Mouse (Mus musculus): ENCODE results near the gene Nos1. TPM values are rescaled to one million over a fixed set of nuclear protein-coding genes. Genes with fewer than 3 reads are reported as not detected.

Gene Nos1
- polyA plus RNA-seq, 1 experiment from 2014 or later = 1.4 TPM

GRCm38 (mm10) chr5:117939402-117939801 lies 158.6 kb downstream of the Nos1 start:
- WGBS = 62% methylated on average over 8 of the region's 8 CpGs
- Histone ChIP-seq H3K4me2 (no peak overlapping the region), H3K4me1 (no peaks in the 10 kb centered on the region), H3K9me3 (no peaks in the 10 kb centered on the region), H3K27ac (no peak overlapping the region), H3K27me3 (replicated peaks) (peaks cover 3% of the 10 kb centered on the region; the same call in 1 of the 2 replicates), H3K36me3 (no peaks in the 10 kb centered on the region), H3K4me3 (replicated peaks) (no peak overlapping the region), H3K9ac (no peak overlapping the region)
- ATAC-seq (ENCODE audit: insufficient read depth, low FRiP score, low read depth) = no peak

- H3K36me3 ChIP-seq = no peaks in the 10 kb centered on the region
- no peak overlapping the region for H3K27ac ChIP-seq
- H3K4me3 ChIP-seq (replicated peaks) = no peak overlapping the region
- no peaks in the 10 kb centered on the region for H3K9me3 ChIP-seq
- H3K4me1 ChIP-seq = no peaks in the 10 kb centered on the region
- no peak overlapping the region for H3K9ac ChIP-seq
- no peak for ATAC-seq (ENCODE audit: insufficient read depth, low FRiP score, low read depth)
- peaks cover 3% of the 10 kb centered on the region; the same call in 1 of the 2 replicates for H3K27me3 ChIP-seq (replicated peaks)
- 77% methylated on average over 3 of the region's 3 CpGs for WGBS
- no peak overlapping the region for H3K4me2 ChIP-seq
These were observed 160.7 kb downstream of the Nos1 start for GRCm38 (mm10) chr5:117941552-117941951.

- Histone ChIP-seq H3K9me3 (no peaks in the 10 kb centered on the region), H3K27me3 (replicated peaks) (no peaks in the 10 kb centered on the region), H3K36me3 (no peaks in the 10 kb centered on the region), H3K4me1 (no peaks in the 10 kb centered on the region), H3K4me3 (replicated peaks) (no peak overlapping the region), H3K4me2 (no peak overlapping the region), H3K27ac (no peak overlapping the region), H3K9ac (no peak overlapping the region)
- WGBS = 19% methylated on average over 4 of the region's 4 CpGs
- no peak for ATAC-seq (ENCODE audit: insufficient read depth, low FRiP score, low read depth)
These were observed 165.8 kb downstream of the Nos1 start for GRCm38 (mm10) chr5:117946605-117947004.

GRCm38 (mm10) chr5:117949393-117949792 lies 168.6 kb downstream of the Nos1 start:
- no peak overlapping the region for H3K4me2 ChIP-seq
- WGBS = 69% methylated on average over 10 of the region's 10 CpGs
- H3K4me3 ChIP-seq (replicated peaks) = no peak overlapping the region
- no peaks in the 10 kb centered on the region for H3K9me3 ChIP-seq
- no peaks in the 10 kb centered on the region for H3K36me3 ChIP-seq
- no peak overlapping the region for H3K27ac ChIP-seq
- H3K9ac ChIP-seq = no peak overlapping the region
- H3K4me1 ChIP-seq = no peaks in the 10 kb centered on the region
- no peaks in the 10 kb centered on the region for H3K27me3 ChIP-seq (replicated peaks)
- ATAC-seq (ENCODE audit: insufficient read depth, low FRiP score, low read depth) = no peak

- Histone ChIP-seq H3K9ac (no peak overlapping the region), H3K9me3 (no peaks in the 10 kb centered on the region), H3K4me3 (replicated peaks) (no peak overlapping the region), H3K27me3 (replicated peaks) (no peaks in the 10 kb centered on the region), H3K36me3 (no peaks in the 10 kb centered on the region), H3K27ac (no peak overlapping the region), H3K4me1 (no peaks in the 10 kb centered on the region), H3K4me2 (no peak overlapping the region)
- WGBS = 80% methylated on average over 12 of the region's 12 CpGs
- no peak for ATAC-seq (ENCODE audit: insufficient read depth, low FRiP score, low read depth)
These were observed 173.1 kb downstream of the Nos1 start for GRCm38 (mm10) chr5:117953893-117954292.

GRCm38 (mm10) chr5:117954429-117954828 lies 173.6 kb downstream of the Nos1 start:
- Histone ChIP-seq H3K36me3 (no peaks in the 10 kb centered on the region), H3K4me2 (no peak overlapping the region), H3K4me1 (no peaks in the 10 kb centered on the region), H3K4me3 (replicated peaks) (no peak overlapping the region), H3K9ac (no peak overlapping the region), H3K27me3 (replicated peaks) (no peaks in the 10 kb centered on the region), H3K27ac (no peak overlapping the region), H3K9me3 (no peaks in the 10 kb centered on the region)
- ATAC-seq (ENCODE audit: insufficient read depth, low FRiP score, low read depth) = no peak
- 80% methylated on average over 1 of the region's 1 CpGs for WGBS

GRCm38 (mm10) chr5:117955675-117956420 lies 175.0 kb downstream of the Nos1 start:
- Histone ChIP-seq H3K36me3 (no peaks in the 10 kb centered on the region), H3K9ac (no peak overlapping the region), H3K4me3 (replicated peaks) (no peak overlapping the region), H3K4me2 (no peak overlapping the region), H3K27ac (no peak overlapping the region), H3K4me1 (no peaks in the 10 kb centered on the region), H3K9me3 (no peaks in the 10 kb centered on the region), H3K27me3 (replicated peaks) (no peaks in the 10 kb centered on the region)
- WGBS = 28% methylated on average over 10 of the region's 10 CpGs
- ATAC-seq (ENCODE audit: insufficient read depth, low FRiP score, low read depth) = no peak

- H3K4me2 ChIP-seq = no peak overlapping the region
- no peak overlapping the region for H3K4me3 ChIP-seq (replicated peaks)
- H3K9me3 ChIP-seq = no peaks in the 10 kb centered on the region
- H3K36me3 ChIP-seq = no peaks in the 10 kb centered on the region
- no peak overlapping the region for H3K27ac ChIP-seq
- no peak overlapping the region for H3K9ac ChIP-seq
- WGBS = 30% methylated on average over 9 of the region's 9 CpGs
- no peaks in the 10 kb centered on the region for H3K27me3 ChIP-seq (replicated peaks)
- no peak for ATAC-seq (ENCODE audit: insufficient read depth, low FRiP score, low read depth)
- peaks cover 14% of the 10 kb centered on the region; the same call in 1 of the 2 replicates for H3K4me1 ChIP-seq
These were observed 183.9 kb downstream of the Nos1 start for GRCm38 (mm10) chr5:117964750-117965149.

- Histone ChIP-seq H3K4me2 (no peak overlapping the region), H3K27ac (peak overlapping the region; percentile 63; the same call in 1 of the 2 replicates), H3K9ac (no peak overlapping the region), H3K27me3 (replicated peaks) (no peaks in the 10 kb centered on the region), H3K9me3 (no peaks in the 10 kb centered on the region), H3K4me1 (peaks cover 14% of the 10 kb centered on the region; the same call in 1 of the 2 replicates), H3K4me3 (replicated peaks) (no peak overlapping the region), H3K36me3 (no peaks in the 10 kb centered on the region)
- 70% methylated on average over 9 of the region's 9 CpGs for WGBS
- ATAC-seq (ENCODE audit: insufficient read depth, low FRiP score, low read depth) = no peak
These were observed 186.1 kb downstream of the Nos1 start for GRCm38 (mm10) chr5:117966956-117967355.

- H3K36me3 ChIP-seq = no peaks in the 10 kb centered on the region
- H3K4me3 ChIP-seq (replicated peaks) = no peak overlapping the region
- peak; percentile 60 for ATAC-seq (ENCODE audit: insufficient read depth, low FRiP score, low read depth)
- WGBS = 37% methylated on average over 4 of the region's 4 CpGs
- H3K9ac ChIP-seq = no peak overlapping the region
- H3K4me2 ChIP-seq = no peak overlapping the region
- no peaks in the 10 kb centered on the region for H3K27me3 ChIP-seq (replicated peaks)
- no peaks in the 10 kb centered on the region for H3K9me3 ChIP-seq
- H3K4me1 ChIP-seq = peaks cover 14% of the 10 kb centered on the region; the same call in 1 of the 2 replicates
- H3K27ac ChIP-seq = peak overlapping the region; percentile 63; the same call in 1 of the 2 replicates
These were observed 186.8 kb downstream of the Nos1 start for GRCm38 (mm10) chr5:117967659-117968069.

- Histone ChIP-seq H3K4me3 (replicated peaks) (no peak overlapping the region), H3K4me2 (no peak overlapping the region), H3K9me3 (no peaks in the 10 kb centered on the region), H3K27me3 (replicated peaks) (no peaks in the 10 kb centered on the region), H3K4me1 (peaks cover 6% of the 10 kb centered on the region; the same call in 1 of the 2 replicates), H3K36me3 (no peaks in the 10 kb centered on the region), H3K27ac (no peak overlapping the region), H3K9ac (no peak overlapping the region)
- ATAC-seq (ENCODE audit: insufficient read depth, low FRiP score, low read depth) = no peak
- WGBS = 90% methylated on average over 10 of the region's 10 CpGs
These were observed 189.0 kb downstream of the Nos1 start for GRCm38 (mm10) chr5:117969681-117970427.

GRCm38 (mm10) chr5:117976263-117976656 lies 195.4 kb downstream of the Nos1 start:
- Histone ChIP-seq H3K4me2 (peak overlapping the region; percentile 79), H3K4me3 (replicated peaks) (peak overlapping the region; percentile 100), H3K9me3 (no peaks in the 10 kb centered on the region), H3K27me3 (replicated peaks) (no peaks in the 10 kb centered on the region), H3K9ac (0 out of 2 replicates have a peak overlapping the region, but pooled peaks have one; percentile 2), H3K36me3 (no peaks in the 10 kb centered on the region; the same call in none of the 2 replicates), H3K27ac (no peak overlapping the region), H3K4me1 (peaks cover 21% of the 10 kb centered on the region)
- no peak for ATAC-seq (ENCODE audit: insufficient read depth, low FRiP score, low read depth)
- WGBS = 19% methylated on average over 19 of the region's 19 CpGs
